Mouse (Mus musculus) forebrain, embryonic 16.5 days (tissue): ENCODE measurements around the gene Slc17a9. TPM values are rescaled to one million over a fixed set of nuclear protein-coding genes. Genes with fewer than 3 reads are reported as not detected.

Experiments used
- ATAC-seq: fragments of 200-750 bp; cut with Nextera tagmentation; 2 replicates; pipeline ENCODE4 v1.8.0; 2017; ENCODE audit warnings: mild to moderate bottlenecking, moderate library complexity
- H3K27ac ChIP-seq: fragments of 300-500 bp; sonication (generic); 2 replicates; pipeline ENCODE4 v1.5.1; 2014; ENCODE audit warnings: low read length, control low read depth
- H3K27me3 ChIP-seq: fragments of 300-500 bp; sonication (generic); replicated peaks from 2 replicates; pipeline ENCODE4 v1.6.1; 2014; ENCODE audit warnings: low read length; ENCODE audit not compliant: control insufficient read depth, insufficient read depth
- H3K36me3 ChIP-seq: fragments of 300-500 bp; sonication (generic); 2 replicates; pipeline ENCODE4 v1.6.1; 2014; ENCODE audit not compliant: control insufficient read depth, insufficient read depth
- H3K4me1 ChIP-seq: fragments of 300-500 bp; sonication (generic); replicated peaks from 2 replicates; pipeline ENCODE4 v1.6.1; 2014; ENCODE audit warnings: low read length; ENCODE audit not compliant: control insufficient read depth, insufficient read depth
- H3K4me2 ChIP-seq: fragments of 300-500 bp; sonication (generic); 2 replicates; pipeline ENCODE4 v1.6.1; 2014; ENCODE audit warnings: mild to moderate bottlenecking, low read length, control low read depth
- H3K4me3 ChIP-seq: fragments of 300-500 bp; sonication (generic); replicated peaks from 2 replicates; pipeline ENCODE4 v1.5.1; 2014; ENCODE audit warnings: mild to moderate bottlenecking, low read length, control low read depth
- H3K9ac ChIP-seq: fragments of 300-500 bp; sonication (generic); replicated peaks from 2 replicates; pipeline ENCODE4 v1.6.1; 2014; ENCODE audit warnings: low read depth, low read length, control low read depth
- H3K9me3 ChIP-seq: fragments of 300-500 bp; sonication (generic); 2 replicates; pipeline ENCODE4 v1.6.1; 2016; ENCODE audit warnings: low read length; ENCODE audit not compliant: control insufficient read depth
- WGBS: fragments of 180-500 bp; shearing (Covaris S2); extraction: QIAGEN DNeasy Blood & Tissue Kit; methylation state at CpG from one replicate; pipeline ENCODE4 v1.1.7; 2014; 5-methylcytosine and 5-hydroxymethylcytosine counted together
- polyA plus RNA-seq: library from polyadenylated mRNA; unstranded; fragments of >200 nt; fragmentation: Nextera tagmentation; extraction: Ambion mirVana; gene quantifications from 2 replicates; pipeline ENCODE4 v1.2.1, GENCODE M21; 2015

Gene Slc17a9
- polyA plus RNA-seq: 0.22 and 0.48 TPM in 2 replicates

- Histone ChIP-seq H3K4me1 (no peaks in the 10 kb centered on the region), H3K27me3 (no peaks in the 10 kb centered on the region), H3K27ac (no peak within 1 kb of the TSS), H3K4me3 (no peak within 1 kb of the TSS), H3K9ac (no peak within 1 kb of the TSS), H3K9me3 (no peaks in the 10 kb centered on the region), H3K36me3 (peaks cover 25% of the 10 kb centered on the region), H3K4me2 (no peak within 1 kb of the TSS)
- ATAC-seq: no peak
- WGBS: 5% methylated on average over 18 of the region's 18 CpGs
Observed at GRCm38 (mm10) chr2:180724585-180725413, at the start of gene Slc17a9. Gene Slc17a9, plus strand, starts transcription at chr2:180725263.

DNA sequence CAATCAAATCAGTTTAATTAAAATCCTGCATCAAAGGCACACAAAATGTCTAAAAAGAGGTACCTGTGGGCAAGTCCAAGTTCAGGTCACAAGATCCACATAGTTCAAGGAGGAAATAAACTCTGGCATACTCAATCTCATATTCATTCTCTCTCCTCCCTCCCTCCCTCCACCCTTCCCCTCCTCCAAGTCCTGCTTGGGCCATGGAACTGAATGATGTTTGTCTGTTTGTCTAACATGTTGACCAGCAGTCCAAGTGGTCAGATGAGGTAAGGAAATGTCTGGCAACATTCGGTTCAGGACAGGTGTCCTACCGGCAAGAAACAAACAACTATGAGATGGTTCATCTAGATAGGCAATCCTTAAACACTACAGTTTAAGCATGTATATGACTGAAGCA lies 48.4 kb upstream of the Slc17a9 start:
- Histone ChIP-seq H3K27me3 (no peaks in the 10 kb centered on the region), H3K4me2 (no peak overlapping the region), H3K4me3 (no peak overlapping the region), H3K4me1 (no peaks in the 10 kb centered on the region; the same call in 1 of the 2 replicates), H3K36me3 (peaks cover 13% of the 10 kb centered on the region), H3K9me3 (no peaks in the 10 kb centered on the region), H3K9ac (no peak overlapping the region), H3K27ac (no peak overlapping the region)
- ATAC-seq: no peak
- WGBS: 93% methylated on average over 2 of the region's 2 CpGs

DNA sequence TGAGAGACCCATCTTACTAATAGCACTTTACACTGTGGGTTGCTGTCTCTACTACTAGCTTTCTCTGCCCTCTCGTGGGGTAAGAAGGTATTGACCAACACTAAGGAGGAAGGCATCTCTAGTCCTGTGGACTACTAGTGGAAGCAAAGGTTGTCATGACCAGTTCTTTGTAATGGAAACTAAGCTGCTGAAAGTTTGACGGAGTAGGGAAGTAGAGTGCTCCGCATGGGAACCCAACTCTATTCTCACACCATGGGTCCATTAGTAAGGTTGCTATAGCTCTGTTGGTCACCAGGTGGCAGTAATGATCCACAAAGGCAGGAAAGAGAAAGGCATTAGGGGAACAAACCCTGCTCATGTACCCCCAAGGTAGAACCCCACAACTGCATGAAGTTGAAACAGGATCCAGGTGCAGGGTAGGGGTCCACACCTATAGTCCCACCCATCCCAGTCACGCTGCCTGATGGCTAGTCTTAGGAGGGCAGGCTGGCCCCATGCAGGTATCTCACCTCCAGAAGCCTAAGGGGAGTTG lies 46.4 kb upstream of the Slc17a9 start:
- H3K4me1 ChIP-seq: no peaks in the 10 kb centered on the region; the same call in 1 of the 2 replicates
- H3K4me3 ChIP-seq: no peak overlapping the region
- 30% methylated on average over 4 of the region's 4 CpGs for WGBS
- H3K27me3 ChIP-seq: no peaks in the 10 kb centered on the region
- no peak overlapping the region for H3K27ac ChIP-seq
- H3K9me3 ChIP-seq: no peaks in the 10 kb centered on the region
- H3K36me3 ChIP-seq: peaks cover 19% of the 10 kb centered on the region
- no peak overlapping the region for H3K4me2 ChIP-seq
- ATAC-seq: peak; percentile 78
- H3K9ac ChIP-seq: no peak overlapping the region

GRCm38 (mm10) chr2:180681225-180681624 lies 43.8 kb upstream of the Slc17a9 start:
- H3K36me3 ChIP-seq: peaks cover 34% of the 10 kb centered on the region
- no peaks in the 10 kb centered on the region for H3K27me3 ChIP-seq
- no peak overlapping the region for H3K9ac ChIP-seq
- no peaks in the 10 kb centered on the region for H3K9me3 ChIP-seq
- H3K4me1 ChIP-seq: no peaks in the 10 kb centered on the region; the same call in 1 of the 2 replicates
- no peak overlapping the region for H3K4me2 ChIP-seq
- H3K4me3 ChIP-seq: no peak overlapping the region
- no peak for ATAC-seq
- H3K27ac ChIP-seq: no peak overlapping the region
- WGBS: 79% methylated on average over 2 of the region's 2 CpGs

- Histone ChIP-seq H3K4me3 (no peak overlapping the region), H3K27me3 (no peaks in the 10 kb centered on the region), H3K9ac (no peak overlapping the region), H3K4me1 (no peaks in the 10 kb centered on the region; the same call in 1 of the 2 replicates), H3K27ac (no peak overlapping the region), H3K36me3 (peaks cover 53% of the 10 kb centered on the region), H3K9me3 (no peaks in the 10 kb centered on the region), H3K4me2 (no peak overlapping the region)
- 90% methylated on average over 2 of the region's 2 CpGs for WGBS
- no peak for ATAC-seq
Observed at GRCm38 (mm10) chr2:180683524-180683923, 41.5 kb upstream of the Slc17a9 start.

GRCm38 (mm10) chr2:180684031-180684430 lies 41.0 kb upstream of the Slc17a9 start:
- Histone ChIP-seq H3K4me3 (no peak overlapping the region), H3K4me1 (no peaks in the 10 kb centered on the region), H3K36me3 (peaks cover 58% of the 10 kb centered on the region), H3K4me2 (no peak overlapping the region), H3K9me3 (no peaks in the 10 kb centered on the region), H3K27ac (no peak overlapping the region), H3K9ac (no peak overlapping the region), H3K27me3 (no peaks in the 10 kb centered on the region)
- no peak for ATAC-seq
- 90% methylated on average over 4 of the region's 4 CpGs for WGBS

DNA sequence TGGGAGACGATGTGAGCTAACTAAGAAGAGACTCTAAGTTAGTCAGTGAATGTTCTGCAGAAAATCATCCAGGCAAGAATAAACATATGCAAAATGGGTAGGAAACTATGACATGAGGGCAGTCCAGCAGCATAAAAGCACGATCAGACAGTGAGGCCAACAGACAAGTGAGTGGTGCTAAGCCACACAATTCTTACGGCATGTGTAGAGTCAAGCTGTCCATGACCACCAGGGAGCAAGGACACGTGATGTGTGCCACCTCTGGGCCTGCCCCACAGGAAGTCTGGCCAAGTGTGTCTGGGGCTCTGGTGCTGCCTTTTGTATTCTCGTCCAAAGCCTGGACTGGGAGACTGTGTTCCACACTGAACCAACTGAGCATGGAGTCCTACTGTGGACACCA lies 35.2 kb upstream of the Slc17a9 start:
- Histone ChIP-seq H3K27me3 (no peaks in the 10 kb centered on the region), H3K27ac (no peak overlapping the region), H3K9me3 (no peaks in the 10 kb centered on the region), H3K4me1 (peaks cover 9% of the 10 kb centered on the region), H3K4me3 (no peak overlapping the region), H3K9ac (no peak overlapping the region), H3K36me3 (peaks cover 38% of the 10 kb centered on the region), H3K4me2 (no peak overlapping the region)
- 85% methylated on average over 5 of the region's 5 CpGs for WGBS
- ATAC-seq: no peak

DNA sequence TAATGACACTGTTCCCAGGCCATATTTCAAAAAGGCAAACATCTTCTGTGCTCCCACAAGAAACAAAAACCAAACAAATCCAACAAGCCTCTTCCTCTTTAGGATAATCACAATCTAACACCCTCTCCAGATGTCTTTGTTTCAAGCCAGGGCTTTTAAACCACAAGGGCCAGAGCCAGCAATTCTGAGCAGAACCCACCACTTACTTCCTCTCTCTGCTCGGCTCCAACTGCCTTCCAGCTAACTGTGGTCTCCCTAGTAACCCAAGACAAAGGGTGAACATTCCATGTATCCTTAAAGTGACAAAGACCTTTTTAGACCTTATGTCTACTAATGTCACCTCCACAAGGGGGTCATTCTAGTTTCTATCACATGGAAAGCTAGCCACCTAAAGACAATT lies 32.4 kb upstream of the Slc17a9 start:
- WGBS: 0% methylated on average over 1 of the region's 1 CpGs
- Histone ChIP-seq H3K27me3 (no peaks in the 10 kb centered on the region), H3K9me3 (no peaks in the 10 kb centered on the region), H3K4me3 (no peak overlapping the region), H3K36me3 (peaks cover 20% of the 10 kb centered on the region), H3K4me1 (peaks cover 12% of the 10 kb centered on the region), H3K9ac (no peak overlapping the region), H3K27ac (peak overlapping the region; percentile 8; the same call in 1 of the 2 replicates), H3K4me2 (no peak overlapping the region)
- peak; percentile 40; the same call in 1 of the 2 replicates for ATAC-seq

GRCm38 (mm10) chr2:180695176-180695575 lies 29.9 kb upstream of the Slc17a9 start:
- 55% methylated on average over 2 of the region's 2 CpGs for WGBS
- Histone ChIP-seq H3K4me3 (no peak overlapping the region), H3K36me3 (no peaks in the 10 kb centered on the region), H3K27ac (no peak overlapping the region), H3K4me1 (peaks cover 20% of the 10 kb centered on the region), H3K9me3 (no peaks in the 10 kb centered on the region), H3K4me2 (no peak overlapping the region), H3K27me3 (no peaks in the 10 kb centered on the region), H3K9ac (no peak overlapping the region)
- ATAC-seq: no peak
